Mouse (Mus musculus) embryo, embryonic 11 days (tissue): ENCODE results near the gene Brd7.

Experiments used
- DNase-seq: peaks from one replicate; pipeline ENCODE4 v3.0.0-alpha.2; 2015

The Brd7 gene

GRCm38 (mm10) chr8:88361708-88362428 lies at the start of gene Brd7:
TSS of gene Brd7 (minus strand) at chr8:88362194.
- peak; percentile 88 for DNase-seq

- peak; percentile 47 for DNase-seq
These were observed 49.5 kb upstream of the Brd7 start for GRCm38 (mm10) chr8:88411461-88411860.

GRCm38 (mm10) chr8:88409401-88409940 lies 47.5 kb upstream of the Brd7 start:
- no peak for DNase-seq

GRCm38 (mm10) chr8:88407716-88408115 lies 45.7 kb upstream of the Brd7 start:
- no peak for DNase-seq

GRCm38 (mm10) chr8:88398060-88398459 lies 36.1 kb upstream of the Brd7 start:
- no peak for DNase-seq

- DNase-seq: no peak
These were observed 31.3 kb upstream of the Brd7 start for GRCm38 (mm10) chr8:88393298-88393697.

- DNase-seq: no peak
These were observed 28.8 kb upstream of the Brd7 start for GRCm38 (mm10) chr8:88390749-88391148.

- no peak for DNase-seq
These were observed 26.8 kb upstream of the Brd7 start for GRCm38 (mm10) chr8:88388691-88389239.

- DNase-seq: no peak
These were observed 25.9 kb upstream of the Brd7 start for GRCm38 (mm10) chr8:88387874-88388273.

GRCm38 (mm10) chr8:88383164-88383556 lies 21.2 kb upstream of the Brd7 start:
- DNase-seq: peak; percentile 25

- DNase-seq: peak; percentile 71
These were observed 20.5 kb upstream of the Brd7 start for GRCm38 (mm10) chr8:88382311-88383163.

GRCm38 (mm10) chr8:88380497-88380896 lies 18.5 kb upstream of the Brd7 start:
- DNase-seq: no peak

GRCm38 (mm10) chr8:88376836-88377582 lies 15.0 kb upstream of the Brd7 start:
- DNase-seq: peak; percentile 35

- DNase-seq: no peak
These were observed 9.5 kb upstream of the Brd7 start for GRCm38 (mm10) chr8:88371522-88371921.

GRCm38 (mm10) chr8:88369805-88370204 lies 7.8 kb upstream of the Brd7 start:
- no peak for DNase-seq

- peak; percentile 76 for DNase-seq
These were observed 7.2 kb upstream of the Brd7 start for GRCm38 (mm10) chr8:88369221-88369620.

- DNase-seq: no peak
These were observed 604 bp upstream of the Brd7 start for GRCm38 (mm10) chr8:88362446-88363150.

GRCm38 (mm10) chr8:88361044-88361707 lies 818 bp downstream of the Brd7 start:
- DNase-seq: peak; percentile 47

- DNase-seq: peak; percentile 46
These were observed 2.0 kb downstream of the Brd7 start for GRCm38 (mm10) chr8:88359959-88360358.

- no peak for DNase-seq
These were observed 4.0 kb downstream of the Brd7 start for GRCm38 (mm10) chr8:88357946-88358345.

- no peak for DNase-seq
These were observed 4.6 kb downstream of the Brd7 start for GRCm38 (mm10) chr8:88357226-88357933.
